Mouse (Mus musculus): ENCODE data around the gene Mif4gd.

DNA sequence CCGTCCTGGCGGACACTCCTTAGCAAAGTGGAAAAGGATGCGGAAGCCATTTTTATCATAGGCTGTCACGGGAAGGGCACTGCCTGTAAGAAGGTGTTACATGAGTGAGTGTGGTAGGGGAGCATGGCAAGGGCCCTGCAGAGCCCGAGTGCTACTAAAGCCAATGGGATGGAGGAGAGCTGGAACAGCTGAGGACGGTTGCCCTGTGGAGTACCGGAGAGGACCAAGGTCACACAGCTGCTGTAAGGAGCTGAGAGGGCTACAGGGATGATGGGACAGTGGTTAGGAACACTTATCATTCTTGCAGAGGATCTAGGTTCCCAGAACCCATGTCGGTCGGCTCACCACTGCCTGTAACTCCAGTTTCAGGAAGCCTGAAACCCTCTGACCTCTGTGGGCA, 26.4 kb downstream of the Mif4gd start:
- TF ChIP-seq CTCF (IDR thresholded peaks at IDR 0.05; ENCODE audit: low read depth) (no peak), EP300 (IDR thresholded peaks at IDR 0.05; ENCODE audit: low read depth) (no peak)
